Mouse (Mus musculus): ENCODE data around the gene Sypl.

DNA sequence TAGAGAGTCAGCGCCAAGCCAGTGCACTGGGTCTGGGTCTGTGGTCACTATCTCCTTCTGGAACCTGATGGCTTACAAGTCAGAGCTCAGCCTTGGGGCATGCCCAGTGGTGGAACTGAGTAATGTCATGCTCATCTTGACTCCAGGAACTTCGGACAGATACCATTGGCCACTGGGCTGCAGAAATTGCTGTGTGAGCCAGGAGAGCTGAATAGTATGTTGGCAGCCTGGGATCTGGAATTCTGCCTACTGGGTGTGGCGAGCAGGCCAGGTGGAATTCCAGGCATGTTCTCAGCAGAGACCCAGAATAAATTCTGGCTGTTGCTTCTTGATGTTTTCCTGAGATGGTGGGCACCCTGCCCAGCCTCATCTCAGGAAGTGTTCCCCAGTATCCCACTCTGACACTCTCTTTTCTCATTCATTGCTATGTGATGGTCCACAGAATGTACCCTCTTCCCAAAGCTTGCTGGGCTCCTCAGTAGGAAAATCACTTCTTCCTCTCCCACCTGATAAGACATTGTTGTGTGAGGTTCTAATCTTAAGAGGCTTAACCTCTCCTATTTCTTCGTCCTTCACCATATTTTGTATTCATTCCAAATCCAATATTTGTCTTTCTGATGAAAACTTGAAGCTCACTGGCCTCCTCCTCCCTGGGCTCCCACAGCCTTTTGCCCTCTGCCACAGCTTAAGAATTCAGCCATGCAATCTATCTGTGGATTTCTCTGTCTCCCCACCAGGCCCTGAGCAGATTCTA is 41.6 kb downstream of the Sypl start:
- no peak for TF ChIP-seq CTCF (IDR thresholded peaks at IDR 0.05; ENCODE audit: low read depth, low read length)
- TF ChIP-seq POLR2A (IDR thresholded peaks at IDR 0.05; ENCODE audit: insufficient read depth, low read length): no peak

Data from ES-Bruce4 (cell line).